Mouse (Mus musculus) megakaryocyte, embryonic 14.5 days (primary cell): ENCODE results near the gene Polr2b.

Source experiments
- FLI1 ChIP-seq: IDR thresholded peaks from 2 replicates; pipeline ENCODE4 v1.6.1; 2012; ENCODE audit warnings: low read length, inconsistent platforms, mixed read lengths
- GATA1 ChIP-seq: IDR thresholded peaks from 3 replicates; pipeline ENCODE4 v1.6.1; 2012; ENCODE audit warnings: mixed read lengths, low read length, inconsistent platforms, borderline replicate concordance

GRCm38 (mm10) chr5:77367682-77368081, 57.7 kb downstream of the Polr2b start:
- no peak for TF ChIP-seq GATA1
- TF ChIP-seq FLI1: no peak
